Mouse (Mus musculus) intestine, embryonic 16.5 days (tissue): ENCODE results near the gene Ndufv2. TPM values are rescaled to one million over a fixed set of nuclear protein-coding genes. Genes with fewer than 3 reads are reported as not detected.

Source experiments
- ATAC-seq: fragments of 200-750 bp; cut with Nextera tagmentation; 2 replicates; pipeline ENCODE4 v1.8.0; 2017; ENCODE audit warnings: moderate TSS enrichment, moderate library complexity
- H3K27ac ChIP-seq: fragments of 300-500 bp; sonication (generic); 2 replicates; pipeline ENCODE4 v1.5.1; 2014; ENCODE audit warnings: mild to moderate bottlenecking, low read length
- H3K27me3 ChIP-seq: fragments of 300-500 bp; sonication (generic); replicated peaks from 2 replicates; pipeline ENCODE4 v1.6.1; 2014; ENCODE audit warnings: low read length, control low read depth, mixed read lengths; ENCODE audit not compliant: control insufficient read depth, insufficient read depth
- H3K36me3 ChIP-seq: fragments of 300-500 bp; sonication (generic); 2 replicates; pipeline ENCODE4 v1.6.1; 2014; ENCODE audit warnings: low read length, control low read depth; ENCODE audit not compliant: control insufficient read depth, insufficient read depth
- H3K4me1 ChIP-seq: fragments of 300-500 bp; sonication (generic); 2 replicates; pipeline ENCODE4 v1.6.1; 2014; ENCODE audit warnings: low read length, control low read depth, mixed read lengths; ENCODE audit not compliant: control insufficient read depth, insufficient read depth
- H3K4me2 ChIP-seq: fragments of 300-500 bp; sonication (generic); 2 replicates; pipeline ENCODE4 v1.6.1; 2014; ENCODE audit warnings: low read depth, low read length, control low read depth
- H3K4me3 ChIP-seq: fragments of 300-500 bp; sonication (generic); 2 replicates; pipeline ENCODE4 v1.5.1; 2014; ENCODE audit warnings: mild to moderate bottlenecking, low read length
- H3K9ac ChIP-seq: fragments of 300-500 bp; sonication (generic); 2 replicates; pipeline ENCODE4 v1.6.1; 2014; ENCODE audit warnings: low read depth, low read length
- H3K9me3 ChIP-seq: fragments of 300-500 bp; sonication (generic); 2 replicates; pipeline ENCODE4 v1.6.1; 2016; ENCODE audit warnings: low read length, control low read depth; ENCODE audit not compliant: control insufficient read depth
- whole genome bisulfite sequencing: fragments of 180-500 bp; shearing (Covaris S2); extraction: QIAGEN DNeasy Blood & Tissue Kit; methylation state at CpG from one replicate; pipeline ENCODE4 v1.1.7; 2014; 5-methylcytosine and 5-hydroxymethylcytosine counted together
- polyA plus RNA-seq: library from polyadenylated mRNA; unstranded; fragments of >200 nt; fragmentation: Nextera tagmentation; extraction: Ambion mirVana; gene quantifications from 2 replicates; pipeline ENCODE4 v1.2.1, GENCODE M21; 2015

Ndufv2 gene
- polyA plus RNA-seq, 1 experiment from 2014 or later: 463 TPM

- Histone ChIP-seq H3K9ac (no peak overlapping the region), H3K4me1 (peaks cover 3% of the 10 kb centered on the region; the same call in 1 of the 2 replicates), H3K4me2 (no peak overlapping the region), H3K27ac (no peak overlapping the region), H3K36me3 (no peaks in the 10 kb centered on the region; the same call in 1 of the 2 replicates), H3K9me3 (no peaks in the 10 kb centered on the region), H3K27me3 (no peaks in the 10 kb centered on the region), H3K4me3 (no peak overlapping the region)
- 49% methylated on average over 5 of the region's 5 CpGs for whole genome bisulfite sequencing
- ATAC-seq: no peak
Measured at GRCm38 (mm10) chr17:66041020-66041419, 60.3 kb downstream of the Ndufv2 start.

- no peaks in the 10 kb centered on the region; the same call in 1 of the 2 replicates for H3K36me3 ChIP-seq
- WGBS: 85% methylated on average over 5 of the region's 5 CpGs
Measured at GRCm38 (mm10) chr17:66033239-66033638, 68.1 kb downstream of the Ndufv2 start.

GRCm38 (mm10) chr17:66031991-66032390, 69.4 kb downstream of the Ndufv2 start:
- Histone ChIP-seq H3K9me3 (no peaks in the 10 kb centered on the region), H3K4me3 (no peak overlapping the region), H3K27ac (no peak overlapping the region), H3K4me1 (no peaks in the 10 kb centered on the region), H3K27me3 (no peaks in the 10 kb centered on the region), H3K9ac (no peak overlapping the region), H3K36me3 (no peaks in the 10 kb centered on the region; the same call in 1 of the 2 replicates), H3K4me2 (no peak overlapping the region)
- WGBS: 88% methylated on average over 5 of the region's 5 CpGs
- ATAC-seq: no peak

More at GRCm38 (mm10) chr17:66033239-66033638, 68.1 kb downstream of the Ndufv2 start:
- Histone ChIP-seq H3K9me3 (no peaks in the 10 kb centered on the region), H3K9ac (no peak overlapping the region), H3K4me2 (no peak overlapping the region), H3K27ac (no peak overlapping the region), H3K4me3 (no peak overlapping the region), H3K4me1 (no peaks in the 10 kb centered on the region), H3K27me3 (no peaks in the 10 kb centered on the region)
- no peak for ATAC-seq

Other genes starting within 250 kb of the Ndufv2 start
- 67.5 and 71.1 TPM in 2 replicates for gene Ralbp1, start 215.8 kb downstream of the Ndufv2 start, polyA plus RNA-seq
- gene Twsg1, start 150.3 kb downstream of the Ndufv2 start, polyA plus RNA-seq: 61.7 and 63.1 TPM in 2 replicates
- gene Ankrd12, start 24.5 kb downstream of the Ndufv2 start, polyA plus RNA-seq: 24.4 and 24.9 TPM in 2 replicates
- gene Washc1, start 10.0 kb upstream of the Ndufv2 start, polyA plus RNA-seq: 41.1 and 41.9 TPM in 2 replicates
- gene Ddx11, start 22.0 kb upstream of the Ndufv2 start, polyA plus RNA-seq: 12.9 and 13.1 TPM in 2 replicates